Mouse (Mus musculus) brown adipose tissue, adult 24 weeks (tissue): ENCODE results near the gene Adgrb3. TPM values are rescaled to one million over a fixed set of nuclear protein-coding genes. Genes with fewer than 3 reads are reported as not detected.

Source experiments
- H3K27ac ChIP-seq: fragments of 200-500 bp; replicated peaks from 2 replicates; pipeline ENCODE4 v1.5.1; 2012; ENCODE audit warnings: low read depth, mild to moderate bottlenecking, low read length
- H3K4me1 ChIP-seq: fragments of 200-500 bp; 2 replicates; pipeline ENCODE4 v1.6.1; 2012; ENCODE audit warnings: low read length, mixed read lengths; ENCODE audit not compliant: control insufficient read depth, insufficient read depth, insufficient read length
- H3K4me3 ChIP-seq: fragments of 200-500 bp; 2 replicates; pipeline ENCODE4 v1.5.1; 2012; ENCODE audit warnings: low read depth, mild to moderate bottlenecking, low read length, moderate library complexity; ENCODE audit not compliant: insufficient read depth
- polyA plus RNA-seq: library from polyadenylated mRNA; stranded (reverse); fragments of >200 nt; gene quantifications from 2 replicates; pipeline ENCODE4 v1.2.4, GENCODE M21; 2012; ENCODE audit not compliant: missing spikeins, insufficient read depth, insufficient read length

The Adgrb3 gene
- polyA plus RNA-seq, 1 experiment: not detected

- Histone ChIP-seq H3K27ac (no peak overlapping the region), H3K4me3 (no peak overlapping the region), H3K4me1 (no peaks in the 10 kb centered on the region)
These were observed 643.6 kb downstream of the Adgrb3 start for GRCm38 (mm10) chr1:25185909-25186308.

- H3K4me3 ChIP-seq: no peak overlapping the region
- no peaks in the 10 kb centered on the region for H3K4me1 ChIP-seq
- no peak overlapping the region for H3K27ac ChIP-seq
These were observed 647.6 kb downstream of the Adgrb3 start for GRCm38 (mm10) chr1:25181881-25182280.

DNA sequence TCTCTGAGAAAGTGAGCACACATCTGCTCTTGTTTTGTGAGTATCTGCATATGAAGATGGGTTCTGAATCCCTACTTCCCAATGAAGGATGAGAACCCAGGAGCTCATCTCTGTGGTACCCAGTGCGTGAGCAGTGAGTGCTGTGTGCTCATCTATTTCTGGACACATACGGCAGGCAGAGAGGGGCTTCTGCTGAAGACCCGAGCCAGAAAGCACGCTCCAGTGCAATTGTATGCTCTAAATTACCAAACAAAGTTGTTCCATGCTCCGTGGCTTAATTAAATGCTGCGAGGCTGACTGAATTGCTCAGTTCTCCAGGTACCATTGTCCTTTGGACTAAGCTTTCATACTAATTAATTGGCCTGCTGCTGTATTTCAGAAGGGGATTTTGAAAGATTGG lies 648.9 kb downstream of the Adgrb3 start:
- Histone ChIP-seq H3K4me1 (no peaks in the 10 kb centered on the region), H3K4me3 (no peak overlapping the region), H3K27ac (no peak overlapping the region)

GRCm38 (mm10) chr1:25179860-25180582 lies 649.5 kb downstream of the Adgrb3 start:
- H3K4me3 ChIP-seq: no peak overlapping the region
- H3K4me1 ChIP-seq: no peaks in the 10 kb centered on the region
- H3K27ac ChIP-seq: no peak overlapping the region

- H3K4me3 ChIP-seq: no peak overlapping the region
- H3K27ac ChIP-seq: no peak overlapping the region
These were observed 651.0 kb downstream of the Adgrb3 start for GRCm38 (mm10) chr1:25178347-25179130.

GRCm38 (mm10) chr1:25167120-25167519 lies 662.4 kb downstream of the Adgrb3 start:
- Histone ChIP-seq H3K27ac (no peak overlapping the region), H3K4me1 (no peaks in the 10 kb centered on the region), H3K4me3 (no peak overlapping the region)

More at GRCm38 (mm10) chr1:25178347-25179130, 651.0 kb downstream of the Adgrb3 start:
- no peaks in the 10 kb centered on the region for H3K4me1 ChIP-seq

GRCm38 (mm10) chr1:25166036-25166796 lies 663.3 kb downstream of the Adgrb3 start:
- no peak overlapping the region for H3K27ac ChIP-seq

DNA sequence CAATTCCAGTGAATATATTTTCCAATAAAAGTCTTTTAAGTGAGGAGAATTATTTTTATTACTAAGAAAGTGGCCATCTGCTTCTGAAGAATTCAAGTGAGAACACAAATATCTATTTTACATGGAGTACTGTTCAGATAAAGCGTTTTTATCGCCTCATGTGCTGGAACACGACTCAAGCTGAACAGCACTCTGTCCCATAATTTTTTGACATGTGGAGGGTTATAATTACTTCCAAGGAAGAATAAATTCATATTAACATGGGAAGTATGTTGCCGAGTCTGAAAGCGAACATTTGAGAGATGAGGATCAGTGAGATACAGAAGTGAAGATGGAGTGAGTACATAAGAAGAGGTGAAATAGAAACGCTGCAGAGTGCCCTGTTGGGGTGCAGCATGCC lies 665.9 kb downstream of the Adgrb3 start:
- Histone ChIP-seq H3K4me1 (no peaks in the 10 kb centered on the region), H3K4me3 (no peak overlapping the region), H3K27ac (no peak overlapping the region)

More at GRCm38 (mm10) chr1:25166036-25166796, 663.3 kb downstream of the Adgrb3 start:
- no peaks in the 10 kb centered on the region for H3K4me1 ChIP-seq
- H3K4me3 ChIP-seq: no peak overlapping the region

DNA sequence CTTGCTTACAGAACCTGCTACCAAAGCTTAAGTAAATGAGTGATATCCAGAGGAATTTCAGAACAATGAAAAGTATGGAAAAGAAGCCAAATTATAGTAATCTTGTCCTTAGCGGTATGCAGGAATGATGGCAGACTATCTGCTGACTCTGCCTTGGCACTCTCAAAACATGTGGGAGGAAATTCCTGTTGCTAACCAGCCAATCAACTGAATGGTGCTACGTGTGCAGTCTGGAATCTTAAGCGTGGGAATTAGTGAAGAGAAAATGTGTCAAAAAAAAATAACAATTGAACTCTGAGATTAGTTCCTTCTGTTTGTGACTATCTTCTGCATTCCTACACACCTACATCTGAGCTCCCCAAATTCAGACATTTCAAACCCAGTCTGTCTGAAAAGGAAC lies 683.3 kb downstream of the Adgrb3 start:
- Histone ChIP-seq H3K4me1 (no peaks in the 10 kb centered on the region), H3K27ac (no peak overlapping the region), H3K4me3 (no peak overlapping the region)

- Histone ChIP-seq H3K4me3 (no peak overlapping the region), H3K27ac (no peak overlapping the region), H3K4me1 (no peaks in the 10 kb centered on the region)
These were observed 697.2 kb downstream of the Adgrb3 start for GRCm38 (mm10) chr1:25132150-25132824.

GRCm38 (mm10) chr1:25115512-25115911 lies 714.0 kb downstream of the Adgrb3 start:
- no peak overlapping the region for H3K27ac ChIP-seq
- no peaks in the 10 kb centered on the region for H3K4me1 ChIP-seq
- no peak overlapping the region for H3K4me3 ChIP-seq

- Histone ChIP-seq H3K27ac (no peak overlapping the region), H3K4me1 (no peaks in the 10 kb centered on the region), H3K4me3 (no peak overlapping the region)
These were observed 721.9 kb downstream of the Adgrb3 start for GRCm38 (mm10) chr1:25107500-25108101.

DNA sequence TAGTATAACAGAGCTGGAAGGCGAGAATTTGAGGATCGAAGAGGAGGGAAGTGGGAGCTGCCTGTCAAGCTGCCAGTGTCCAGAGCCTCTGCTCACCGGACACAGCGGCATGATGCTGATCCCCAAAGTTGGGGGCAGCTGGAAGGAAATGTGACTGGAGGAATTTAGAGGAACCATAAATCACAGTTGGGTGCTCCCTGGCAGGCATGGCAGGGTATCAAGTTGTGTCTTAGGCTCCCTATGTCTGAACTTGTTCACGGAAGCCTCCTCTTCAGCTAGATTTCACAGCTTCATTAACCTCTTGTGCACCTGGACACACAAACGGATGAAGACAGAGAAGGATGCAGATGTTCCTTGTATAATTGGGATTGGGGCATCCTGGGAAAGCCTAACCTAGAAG lies 722.8 kb downstream of the Adgrb3 start:
- Histone ChIP-seq H3K27ac (no peak overlapping the region), H3K4me3 (no peak overlapping the region), H3K4me1 (no peaks in the 10 kb centered on the region)

DNA sequence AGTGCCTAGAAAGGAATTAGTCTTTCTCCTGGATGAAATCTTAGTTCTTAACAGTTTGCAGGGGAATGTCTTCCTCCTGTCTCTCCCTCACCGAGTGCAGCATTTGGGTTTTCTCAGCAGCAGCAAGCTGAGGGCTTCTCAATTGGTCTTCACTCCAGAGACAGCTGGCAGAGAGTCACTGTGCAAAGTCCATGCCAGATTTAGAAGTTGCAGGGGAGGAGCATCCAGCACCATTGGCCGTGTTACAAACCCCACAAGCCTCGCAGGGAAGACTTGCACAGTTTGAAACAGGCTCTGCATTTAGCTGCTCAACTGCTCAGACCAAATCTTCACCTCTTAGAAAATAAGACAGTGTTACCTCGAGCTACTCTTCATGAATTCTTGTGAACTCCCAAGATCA lies 724.1 kb downstream of the Adgrb3 start:
- no peak overlapping the region for H3K4me3 ChIP-seq
- no peaks in the 10 kb centered on the region for H3K4me1 ChIP-seq
- H3K27ac ChIP-seq: no peak overlapping the region
